Mouse (Mus musculus): ENCODE measurements around the gene Arhgap42. TPM values are rescaled to one million over a fixed set of nuclear protein-coding genes. Genes with fewer than 3 reads are reported as not detected.

The Arhgap42 gene
- polyA plus RNA-seq, 1 experiment from 2014 or later, result 48.5 TPM

DNA sequence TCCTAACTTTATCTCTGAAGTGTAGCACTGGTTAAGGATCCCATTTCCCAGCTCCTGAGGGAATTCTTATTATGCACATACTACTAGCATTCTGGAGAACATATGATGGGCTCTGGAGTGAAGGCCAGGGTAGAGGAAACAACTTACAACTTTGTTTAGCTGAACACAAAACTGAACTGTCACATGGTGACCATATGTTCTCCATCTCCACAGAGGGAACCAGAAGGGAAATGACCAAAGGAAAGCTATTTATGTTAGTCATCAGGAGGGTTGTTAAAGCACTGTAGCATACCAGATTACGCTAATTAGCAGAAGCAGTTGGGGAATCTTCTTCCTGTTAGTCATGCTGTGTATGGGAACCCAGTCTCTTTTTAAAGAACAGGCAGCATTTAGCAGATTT lies 145.8 kb downstream of the Arhgap42 start:
- no peaks in the 10 kb centered on the region for H3K36me3 ChIP-seq
- WGBS, result 54% methylated on average over 1 of the region's 1 CpGs
- H3K4me2 ChIP-seq, result no peak overlapping the region
- H3K27me3 ChIP-seq, result no peaks in the 10 kb centered on the region
- no peak overlapping the region for H3K4me3 ChIP-seq
- no peaks in the 10 kb centered on the region for H3K4me1 ChIP-seq
- H3K9me3 ChIP-seq, result no peaks in the 10 kb centered on the region
- no peak overlapping the region for H3K9ac ChIP-seq
- H3K27ac ChIP-seq, result no peak overlapping the region
- ATAC-seq (ENCODE audit: borderline replicate concordance, extremely low read depth, low FRiP score, low TSS enrichment), result no peak

DNA sequence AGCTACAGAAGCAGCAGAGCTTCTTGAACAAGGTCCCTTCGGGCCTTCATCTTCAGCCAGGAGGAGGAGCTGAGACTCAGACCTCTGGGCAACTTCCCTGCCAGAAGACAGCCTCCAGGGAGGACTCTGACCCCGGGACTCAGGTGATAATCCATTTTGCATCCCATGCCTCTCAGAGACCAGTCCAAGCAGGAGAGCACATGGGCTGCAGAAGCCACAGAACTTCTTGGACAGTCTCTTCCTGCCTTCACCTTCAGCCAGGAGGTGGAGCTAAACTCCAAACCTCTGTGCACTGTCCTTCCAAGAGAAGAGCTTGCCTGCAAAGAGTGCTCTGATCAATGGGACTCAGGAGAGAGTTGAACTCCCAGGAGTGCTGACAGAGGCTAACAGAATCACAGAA lies 155.5 kb downstream of the Arhgap42 start:
- H3K9ac ChIP-seq, result no peak overlapping the region
- no peaks in the 10 kb centered on the region for H3K36me3 ChIP-seq
- H3K9me3 ChIP-seq, result no peaks in the 10 kb centered on the region
- 61% methylated on average over 2 of the region's 2 CpGs for WGBS
- no peak for ATAC-seq (ENCODE audit: borderline replicate concordance, extremely low read depth, low FRiP score, low TSS enrichment)
- H3K4me2 ChIP-seq, result no peak overlapping the region
- no peaks in the 10 kb centered on the region for H3K27me3 ChIP-seq
- no peak overlapping the region for H3K27ac ChIP-seq
- H3K4me1 ChIP-seq, result no peaks in the 10 kb centered on the region
- no peak overlapping the region for H3K4me3 ChIP-seq

DNA sequence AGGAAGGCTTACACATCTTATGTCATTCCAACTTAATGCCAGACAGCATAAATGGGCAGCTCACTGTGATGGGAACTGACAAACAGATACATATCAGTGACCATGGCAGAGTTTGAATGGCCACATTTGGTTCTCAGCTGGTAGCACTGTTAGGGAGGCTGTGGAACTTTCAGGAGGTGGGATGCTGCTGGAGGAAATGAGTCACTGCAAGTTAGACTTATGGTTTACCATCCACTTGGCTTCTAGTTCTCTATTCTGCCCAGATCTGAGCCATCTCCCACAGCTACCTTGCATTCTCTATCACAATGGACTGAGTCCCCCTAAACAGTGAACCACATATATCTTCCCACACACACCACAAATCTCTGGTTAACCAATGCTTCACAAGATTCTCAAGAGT lies 186.0 kb downstream of the Arhgap42 start:
- ATAC-seq (ENCODE audit: borderline replicate concordance, extremely low read depth, low FRiP score, low TSS enrichment), result no peak
- Histone ChIP-seq H3K27ac (no peak overlapping the region), H3K9ac (no peak overlapping the region), H3K27me3 (no peaks in the 10 kb centered on the region), H3K4me1 (no peaks in the 10 kb centered on the region), H3K4me2 (no peak overlapping the region), H3K9me3 (no peaks in the 10 kb centered on the region), H3K36me3 (peaks cover 4% of the 10 kb centered on the region; the same call in 1 of the 2 replicates), H3K4me3 (no peak overlapping the region)

DNA sequence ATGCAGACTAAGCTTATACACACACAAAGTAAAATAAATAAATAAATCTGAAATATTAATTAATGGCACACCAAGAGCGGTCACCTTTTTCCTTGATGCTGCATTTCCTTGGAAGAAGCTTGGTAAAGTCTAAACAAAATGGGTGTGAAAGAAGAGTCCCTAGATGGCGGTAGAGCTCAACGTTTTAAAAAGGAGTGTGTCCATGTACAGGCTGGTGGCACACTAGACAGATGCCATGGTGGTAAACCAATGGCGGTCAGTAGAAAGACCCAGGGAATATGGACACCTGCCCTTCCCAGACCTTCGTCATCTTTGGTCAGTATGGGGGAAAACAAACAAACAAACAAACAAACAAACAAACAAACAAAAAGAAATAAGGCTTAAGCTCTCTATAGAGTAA lies 187.7 kb downstream of the Arhgap42 start:
- Histone ChIP-seq H3K4me1 (no peaks in the 10 kb centered on the region), H3K27ac (no peak overlapping the region), H3K27me3 (no peaks in the 10 kb centered on the region), H3K4me2 (no peak overlapping the region), H3K9me3 (no peaks in the 10 kb centered on the region), H3K4me3 (no peak overlapping the region), H3K36me3 (no peaks in the 10 kb centered on the region), H3K9ac (no peak overlapping the region)
- 40% methylated on average over 5 of the region's 5 CpGs for WGBS
- ATAC-seq (ENCODE audit: borderline replicate concordance, extremely low read depth, low FRiP score, low TSS enrichment), result no peak

DNA sequence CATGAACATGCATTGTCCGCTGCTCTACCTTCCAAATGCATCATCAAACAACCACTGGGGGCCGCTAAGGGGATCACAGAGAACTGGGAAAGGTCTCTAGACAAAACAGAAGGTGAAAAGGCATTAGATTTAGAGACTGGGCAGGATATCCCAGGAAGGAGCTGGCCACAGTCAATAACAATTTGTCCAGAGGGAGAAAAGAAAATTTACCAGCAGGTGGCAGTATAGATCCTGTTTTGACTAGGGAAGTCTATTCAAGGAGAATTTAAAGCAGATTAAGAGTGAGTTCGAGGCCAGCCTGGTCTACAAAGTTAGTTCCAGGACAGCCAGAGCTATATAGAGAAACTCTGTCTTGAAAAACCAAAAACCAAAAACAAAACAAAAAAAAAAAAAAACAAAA lies 189.7 kb downstream of the Arhgap42 start:
- Histone ChIP-seq H3K27ac (no peak overlapping the region), H3K27me3 (no peaks in the 10 kb centered on the region), H3K9ac (no peak overlapping the region), H3K4me3 (no peak overlapping the region), H3K4me2 (no peak overlapping the region), H3K9me3 (no peaks in the 10 kb centered on the region), H3K4me1 (no peaks in the 10 kb centered on the region), H3K36me3 (no peaks in the 10 kb centered on the region)
- no peak for ATAC-seq (ENCODE audit: borderline replicate concordance, extremely low read depth, low FRiP score, low TSS enrichment)
- WGBS, result 56% methylated on average over 3 of the region's 3 CpGs

DNA sequence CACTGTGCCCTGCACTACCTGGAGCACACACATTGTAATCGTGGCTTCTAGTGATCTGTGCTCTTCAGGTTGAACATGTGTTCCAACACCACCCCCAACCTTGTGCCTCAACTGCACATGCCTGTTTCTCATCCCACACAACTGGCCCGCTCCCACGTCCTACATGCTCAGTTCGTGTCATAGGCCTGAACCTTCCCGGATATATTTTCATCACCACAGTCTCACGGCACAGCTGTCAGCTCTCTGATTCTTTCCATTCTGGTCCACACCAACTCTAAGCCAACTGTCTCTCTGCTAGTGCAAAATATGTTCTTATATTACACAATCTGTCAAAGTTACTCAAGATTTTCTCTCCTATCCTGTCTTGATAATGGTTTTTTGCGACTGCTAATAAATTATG lies 197.9 kb downstream of the Arhgap42 start:
- no peaks in the 10 kb centered on the region for H3K9me3 ChIP-seq
- no peak overlapping the region for H3K9ac ChIP-seq
- H3K4me1 ChIP-seq, result no peaks in the 10 kb centered on the region
- H3K27me3 ChIP-seq, result no peaks in the 10 kb centered on the region
- no peak overlapping the region for H3K4me2 ChIP-seq
- H3K36me3 ChIP-seq, result no peaks in the 10 kb centered on the region
- ATAC-seq (ENCODE audit: borderline replicate concordance, extremely low read depth, low FRiP score, low TSS enrichment), result no peak
- H3K4me3 ChIP-seq, result no peak overlapping the region
- WGBS, result 94% methylated on average over 7 of the region's 7 CpGs
- no peak overlapping the region for H3K27ac ChIP-seq

DNA sequence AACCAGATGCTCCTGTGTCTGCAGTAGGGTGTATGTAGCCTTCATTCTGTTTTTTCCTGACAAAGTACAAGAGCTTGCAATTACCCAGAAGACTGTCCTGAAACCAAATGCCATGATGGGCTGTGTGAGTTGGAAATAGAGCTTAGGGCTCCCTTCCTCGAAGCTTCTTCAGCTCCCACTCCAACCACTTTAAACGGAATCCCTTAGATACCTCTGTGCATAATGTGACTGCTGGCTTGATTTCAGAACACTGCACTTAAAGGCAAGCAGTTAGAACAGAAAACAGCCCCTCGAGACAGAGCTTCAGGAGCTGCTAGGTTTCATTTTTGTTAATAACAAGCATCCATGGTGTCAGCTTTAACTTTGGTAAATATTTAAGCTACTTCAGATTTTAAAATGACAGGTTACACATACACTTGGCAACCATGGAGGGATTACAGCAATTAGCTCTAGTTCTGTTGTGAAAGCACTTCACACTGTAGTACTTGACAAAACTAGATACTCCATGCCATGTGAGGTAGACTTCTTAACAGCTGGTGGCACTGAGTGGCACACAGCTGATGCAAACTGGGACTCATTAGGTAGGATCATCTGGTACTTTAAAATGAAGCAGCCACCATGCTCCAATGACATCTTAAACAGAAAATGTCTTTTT lies 201.8 kb downstream of the Arhgap42 start:
- Histone ChIP-seq H3K27ac (no peak overlapping the region), H3K36me3 (no peaks in the 10 kb centered on the region), H3K27me3 (no peaks in the 10 kb centered on the region), H3K9me3 (no peaks in the 10 kb centered on the region), H3K9ac (no peak overlapping the region), H3K4me3 (no peak overlapping the region), H3K4me2 (no peak overlapping the region), H3K4me1 (no peaks in the 10 kb centered on the region)
- WGBS, result 52% methylated on average over 3 of the region's 3 CpGs
- no peak; the same call in 1 of the 2 replicates for ATAC-seq (ENCODE audit: borderline replicate concordance, extremely low read depth, low FRiP score, low TSS enrichment)

DNA sequence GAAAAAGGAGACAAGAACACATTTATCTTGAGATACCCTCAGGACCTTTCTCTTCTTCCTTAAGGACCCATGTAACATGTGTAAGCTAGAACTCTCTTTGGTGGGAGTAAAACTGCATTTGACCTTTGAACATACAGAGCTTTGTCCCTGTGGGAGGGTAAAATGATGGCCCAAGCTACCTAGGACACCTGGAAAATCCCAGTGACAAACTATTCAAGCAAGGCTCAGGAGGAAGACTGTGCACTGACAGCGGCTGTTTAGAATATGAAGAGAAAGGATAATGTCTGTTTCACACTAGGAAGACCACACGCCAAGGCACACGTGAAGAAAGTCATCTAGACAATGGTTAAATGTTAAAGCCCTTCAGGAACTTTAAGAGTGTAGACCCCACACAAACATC lies 211.0 kb downstream of the Arhgap42 start:
- Histone ChIP-seq H3K9me3 (no peaks in the 10 kb centered on the region), H3K27me3 (no peaks in the 10 kb centered on the region), H3K4me1 (no peaks in the 10 kb centered on the region), H3K4me2 (no peak overlapping the region), H3K27ac (no peak overlapping the region), H3K4me3 (no peak overlapping the region), H3K9ac (no peak overlapping the region), H3K36me3 (0 out of 2 replicates have a peak, but pooled peaks cover under 1% of the 10 kb centered on the region)
- no peak for ATAC-seq (ENCODE audit: borderline replicate concordance, extremely low read depth, low FRiP score, low TSS enrichment)
- 89% methylated on average over 3 of the region's 3 CpGs for WGBS

DNA sequence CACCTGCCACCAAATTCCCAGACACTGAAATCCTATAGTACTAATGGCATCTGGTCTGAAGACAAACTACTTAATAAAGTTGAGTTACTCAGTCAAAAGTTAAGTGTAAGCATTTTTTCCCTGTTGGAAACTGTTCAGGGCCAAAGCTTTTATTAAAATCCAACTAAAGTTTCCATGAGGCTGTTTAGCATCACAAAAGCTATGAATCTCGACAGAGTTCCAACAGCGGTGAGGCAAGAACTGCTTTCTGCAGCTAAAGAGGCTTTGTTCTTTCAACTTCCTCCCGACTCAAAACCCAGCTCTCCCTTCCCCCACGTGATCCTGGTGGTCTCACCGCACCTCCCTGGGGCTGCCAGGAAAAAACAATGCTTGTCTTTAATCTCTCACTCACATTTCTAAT lies 211.5 kb downstream of the Arhgap42 start:
- Histone ChIP-seq H3K36me3 (0 out of 2 replicates have a peak, but pooled peaks cover 2% of the 10 kb centered on the region), H3K9me3 (no peaks in the 10 kb centered on the region), H3K27me3 (no peaks in the 10 kb centered on the region), H3K27ac (no peak overlapping the region), H3K9ac (no peak overlapping the region), H3K4me1 (no peaks in the 10 kb centered on the region), H3K4me2 (no peak overlapping the region), H3K4me3 (no peak overlapping the region)
- WGBS, result 23% methylated on average over 5 of the region's 5 CpGs
- no peak for ATAC-seq (ENCODE audit: borderline replicate concordance, extremely low read depth, low FRiP score, low TSS enrichment)

DNA sequence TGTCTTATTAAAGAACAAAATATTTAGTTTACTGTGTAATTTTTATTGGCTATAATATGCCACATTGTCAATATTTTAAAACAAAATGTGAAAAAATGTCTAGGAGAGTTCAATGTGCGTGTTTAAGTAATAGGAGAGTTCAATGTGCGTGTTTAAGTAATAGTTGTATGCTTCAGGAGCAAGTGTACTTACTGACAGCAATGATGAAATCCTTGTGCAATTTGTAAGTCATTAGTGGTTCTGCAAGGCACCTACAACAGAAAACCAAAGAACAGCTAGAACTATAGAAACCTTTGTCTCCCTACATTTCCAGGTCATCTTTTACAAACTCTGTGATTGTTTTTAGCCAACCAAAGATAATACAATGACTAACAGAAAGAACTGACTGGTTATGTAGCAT lies 223.8 kb downstream of the Arhgap42 start:
- no peaks in the 10 kb centered on the region for H3K4me1 ChIP-seq
- H3K4me2 ChIP-seq, result no peak overlapping the region
- ATAC-seq (ENCODE audit: borderline replicate concordance, extremely low read depth, low FRiP score, low TSS enrichment), result no peak
- H3K9ac ChIP-seq, result no peak overlapping the region
- H3K9me3 ChIP-seq, result no peaks in the 10 kb centered on the region
- WGBS, result 93% methylated on average over 2 of the region's 2 CpGs
- H3K27ac ChIP-seq, result no peak overlapping the region
- H3K36me3 ChIP-seq, result 0 out of 2 replicates have a peak, but pooled peaks cover 10% of the 10 kb centered on the region
- no peak overlapping the region for H3K4me3 ChIP-seq
- no peaks in the 10 kb centered on the region for H3K27me3 ChIP-seq

DNA sequence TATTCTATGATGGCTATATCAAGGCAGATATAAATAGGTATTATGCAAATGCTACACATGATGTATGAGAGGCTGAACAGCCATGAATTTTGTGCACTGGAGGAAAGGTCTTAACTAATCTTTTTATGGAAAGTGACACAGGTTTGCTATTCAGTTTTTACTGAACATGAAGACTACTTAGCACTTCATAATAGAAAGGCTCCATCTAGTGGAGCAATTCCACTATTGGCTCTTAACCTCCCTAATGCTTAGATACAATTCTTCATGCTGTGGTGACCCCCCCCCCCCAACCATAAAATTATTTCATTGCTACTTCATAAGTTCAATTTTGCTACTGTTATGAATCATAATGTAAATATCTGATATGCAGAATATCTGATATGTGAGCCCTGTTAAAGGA lies 237.7 kb downstream of the Arhgap42 start:
- no peaks in the 10 kb centered on the region for H3K9me3 ChIP-seq

DNA sequence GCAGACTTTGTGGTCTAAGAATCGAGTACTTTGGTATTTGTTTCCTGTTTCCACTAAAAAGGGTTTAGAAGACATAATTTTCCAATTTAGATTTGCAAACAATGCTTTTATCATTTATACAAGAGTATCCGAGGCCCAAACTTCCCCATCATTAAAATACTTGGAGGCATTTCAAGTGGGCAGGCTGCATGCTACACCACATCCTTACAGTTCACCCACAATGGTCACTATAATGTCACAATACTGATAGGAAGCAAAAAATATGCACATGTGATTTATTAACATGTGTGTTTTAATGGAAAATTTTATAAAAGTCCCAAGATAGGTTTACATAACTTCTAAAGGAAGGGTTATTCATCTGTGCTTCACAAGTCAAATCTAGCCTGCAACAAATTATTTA lies 242.4 kb downstream of the Arhgap42 start:
- 61% methylated on average over 2 of the region's 2 CpGs for WGBS
- ATAC-seq (ENCODE audit: borderline replicate concordance, extremely low read depth, low FRiP score, low TSS enrichment), result no peak
- no peak overlapping the region for H3K4me3 ChIP-seq

More for the DNA sequence above, 237.7 kb downstream of the Arhgap42 start:
- H3K4me2 ChIP-seq, result no peak overlapping the region
- H3K4me1 ChIP-seq, result no peaks in the 10 kb centered on the region
- no peak overlapping the region for H3K4me3 ChIP-seq
- ATAC-seq (ENCODE audit: borderline replicate concordance, extremely low read depth, low FRiP score, low TSS enrichment), result no peak
- H3K9ac ChIP-seq, result no peak overlapping the region
- H3K27ac ChIP-seq, result no peak overlapping the region
- no peaks in the 10 kb centered on the region for H3K27me3 ChIP-seq
- 0 out of 2 replicates have a peak, but pooled peaks cover 7% of the 10 kb centered on the region for H3K36me3 ChIP-seq

DNA sequence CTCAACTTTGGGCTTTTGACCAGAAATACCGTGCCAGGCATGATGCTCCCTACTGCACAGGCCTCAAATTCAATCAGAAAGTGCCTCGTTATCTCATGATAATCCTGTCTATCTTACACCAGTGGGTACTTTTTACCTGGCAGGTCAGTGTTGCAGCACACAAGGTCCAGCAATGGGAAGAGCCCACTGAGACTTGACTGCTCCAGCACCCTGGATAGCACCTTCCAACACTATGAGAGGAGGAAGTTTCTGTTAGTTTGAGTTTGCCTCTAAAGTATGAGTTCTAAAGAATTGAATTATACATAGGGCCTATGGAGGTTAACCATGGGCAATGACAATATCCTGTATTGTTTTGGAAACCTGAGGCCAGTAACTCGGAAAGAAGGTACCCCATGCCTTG lies 256.6 kb downstream of the Arhgap42 start:
- Histone ChIP-seq H3K9me3 (no peaks in the 10 kb centered on the region), H3K9ac (no peak overlapping the region), H3K27me3 (no peaks in the 10 kb centered on the region), H3K36me3 (no peaks in the 10 kb centered on the region), H3K4me2 (no peak overlapping the region), H3K4me1 (no peaks in the 10 kb centered on the region), H3K27ac (no peak overlapping the region), H3K4me3 (no peak overlapping the region)
- no peak for ATAC-seq (ENCODE audit: borderline replicate concordance, extremely low read depth, low FRiP score, low TSS enrichment)
- WGBS, result 73% methylated on average over 3 of the region's 3 CpGs

More for the DNA sequence above, 242.4 kb downstream of the Arhgap42 start:
- H3K9ac ChIP-seq, result no peak overlapping the region
- no peaks in the 10 kb centered on the region for H3K27me3 ChIP-seq
- peaks cover 11% of the 10 kb centered on the region; the same call in 1 of the 2 replicates for H3K36me3 ChIP-seq
- H3K4me1 ChIP-seq, result no peaks in the 10 kb centered on the region
- no peaks in the 10 kb centered on the region for H3K9me3 ChIP-seq
- H3K27ac ChIP-seq, result no peak overlapping the region
- no peak overlapping the region for H3K4me2 ChIP-seq
